Mouse (Mus musculus): ENCODE measurements around the gene Armh3. TPM values are rescaled to one million over a fixed set of nuclear protein-coding genes. Genes with fewer than 3 reads are reported as not detected.

Gene Armh3
- polyA plus RNA-seq, 1 experiment from 2014 or later = 17.8 TPM

- H3K4me1 ChIP-seq (ENCODE audit: insufficient read depth) = peaks cover 36% of the 10 kb centered on the region
Measured at GRCm38 (mm10) chr19:46037925-46038850, 39.9 kb upstream of the Armh3 start.

GRCm38 (mm10) chr19:46037243-46037924 is 39.1 kb upstream of the Armh3 start:
- ATAC-seq (ENCODE audit: insufficient read depth) = no peak
- Histone ChIP-seq H3K4me3 (ENCODE audit: low read depth, low read length) (peak overlapping the region; percentile 85), H3K27me3 (ENCODE audit: insufficient read depth, low read length) (no peaks in the 10 kb centered on the region), H3K9ac (peak overlapping the region; percentile 93), H3K4me1 (ENCODE audit: insufficient read depth) (peaks cover 29% of the 10 kb centered on the region), H3K36me3 (ENCODE audit: insufficient read depth) (peaks cover 46% of the 10 kb centered on the region), H3K4me2 (peak overlapping the region; percentile 89), H3K9me3 (ENCODE audit: low read depth, low read length) (no peaks in the 10 kb centered on the region), H3K27ac (ENCODE audit: low read depth) (peak overlapping the region; percentile 96)
- 9% methylated on average over 6 of the region's 6 CpGs for WGBS
- DNase-seq = peak; percentile 82
- TF ChIP-seq CTCF (IDR thresholded peaks at IDR 0.05; ENCODE audit: low read depth) = no peak

More at GRCm38 (mm10) chr19:46037925-46038850, 39.9 kb upstream of the Armh3 start:
- Histone ChIP-seq H3K4me3 (ENCODE audit: low read depth, low read length) (peak overlapping the region; percentile 85), H3K9ac (peak overlapping the region; percentile 93), H3K27me3 (ENCODE audit: insufficient read depth, low read length) (no peaks in the 10 kb centered on the region), H3K4me2 (peak overlapping the region; percentile 89), H3K36me3 (ENCODE audit: insufficient read depth) (peaks cover 37% of the 10 kb centered on the region), H3K27ac (ENCODE audit: low read depth) (peak overlapping the region; percentile 96), H3K9me3 (ENCODE audit: low read depth, low read length) (no peaks in the 10 kb centered on the region)
- no peak for TF ChIP-seq CTCF (IDR thresholded peaks at IDR 0.05; ENCODE audit: low read depth)
- DNase-seq (no peak), ATAC-seq (ENCODE audit: insufficient read depth) (no peak)
- WGBS = 3% methylated on average over 13 of the region's 13 CpGs

DNA sequence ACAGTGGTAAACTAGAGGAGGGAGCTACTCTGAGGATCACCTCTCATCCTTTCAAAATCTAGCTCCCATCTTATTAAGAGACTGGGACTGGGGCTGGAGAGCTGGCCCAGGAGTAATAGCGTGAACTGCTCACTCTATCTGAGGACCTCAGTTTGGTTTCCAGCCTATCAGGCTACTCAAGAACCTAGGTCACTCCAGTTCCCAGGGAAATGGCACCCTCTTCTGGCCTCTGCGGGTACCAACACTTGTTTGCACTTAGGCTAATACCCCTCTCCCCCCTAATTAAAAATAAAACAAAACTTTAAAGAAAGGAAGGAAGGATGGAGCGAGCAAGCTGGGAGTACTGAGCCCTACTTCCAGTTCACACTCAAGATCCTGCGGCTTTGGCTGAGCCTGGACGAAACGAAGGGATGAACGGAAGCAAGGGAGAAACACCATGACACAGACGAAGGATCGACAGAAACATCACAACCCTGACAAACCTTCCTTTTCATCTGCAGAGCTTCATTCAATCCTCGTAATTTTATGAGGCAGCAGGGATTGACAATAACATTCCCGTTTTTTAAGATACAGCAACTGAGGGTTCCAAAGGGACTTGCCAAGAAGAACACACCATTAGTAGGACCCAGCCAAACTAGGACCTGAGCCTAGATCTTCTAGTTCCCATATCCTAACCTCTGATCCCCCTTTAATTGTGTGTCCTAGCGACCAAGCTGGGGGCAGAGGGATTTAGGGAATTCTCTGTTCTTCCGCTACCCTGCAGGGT is 38.4 kb upstream of the Armh3 start:
- no peaks in the 10 kb centered on the region for H3K9me3 ChIP-seq (ENCODE audit: low read depth, low read length)
- no peaks in the 10 kb centered on the region for H3K27me3 ChIP-seq (ENCODE audit: insufficient read depth, low read length)
- peaks cover 23% of the 10 kb centered on the region for H3K4me1 ChIP-seq (ENCODE audit: insufficient read depth)
- H3K27ac ChIP-seq (ENCODE audit: low read depth) = peak overlapping the region; percentile 96
- H3K4me3 ChIP-seq (ENCODE audit: low read depth, low read length) = peak overlapping the region; percentile 85
- DNase-seq (peak; percentile 52), ATAC-seq (ENCODE audit: insufficient read depth) (no peak)
- H3K9ac ChIP-seq = peak overlapping the region; percentile 93
- H3K4me2 ChIP-seq = peak overlapping the region; percentile 89
- TF ChIP-seq CTCF (IDR thresholded peaks at IDR 0.05; ENCODE audit: low read depth) = peak; percentile 42; the same call in 1 of the 2 replicates
- H3K36me3 ChIP-seq (ENCODE audit: insufficient read depth) = peaks cover 53% of the 10 kb centered on the region
- WGBS = 59% methylated on average over 13 of the region's 13 CpGs

GRCm38 (mm10) chr19:46035971-46036370 is 37.7 kb upstream of the Armh3 start:
- ATAC-seq (ENCODE audit: insufficient read depth) = no peak
- TF ChIP-seq CTCF (IDR thresholded peaks at IDR 0.05; ENCODE audit: low read depth) = no peak

DNA sequence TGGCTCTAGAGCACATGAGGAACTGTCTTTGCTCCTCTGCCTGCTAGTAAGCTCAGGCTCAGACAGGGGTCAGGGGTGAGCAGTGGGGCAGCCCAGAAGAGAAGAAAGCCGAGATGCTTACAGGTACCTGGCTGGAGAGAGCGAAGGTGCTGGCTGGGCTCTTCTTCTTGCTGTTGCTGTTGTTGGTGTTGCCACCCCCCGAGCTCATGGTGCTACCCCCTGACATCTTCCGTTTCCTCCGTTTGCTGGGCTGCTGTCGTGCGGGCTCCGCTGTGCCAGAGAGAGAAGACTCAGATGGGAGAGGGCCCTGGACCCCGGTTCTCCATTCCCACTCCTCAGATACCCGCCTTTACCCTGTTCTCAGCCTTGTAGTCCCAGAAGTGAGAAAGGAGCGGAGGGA is 35.6 kb upstream of the Armh3 start:
- 93% methylated on average over 11 of the region's 11 CpGs for WGBS

More at GRCm38 (mm10) chr19:46035971-46036370, 37.7 kb upstream of the Armh3 start:
- H3K27ac ChIP-seq (ENCODE audit: low read depth) = no peak overlapping the region
- no peak for DNase-seq
- peaks cover 60% of the 10 kb centered on the region for H3K36me3 ChIP-seq (ENCODE audit: insufficient read depth)
- H3K27me3 ChIP-seq (ENCODE audit: insufficient read depth, low read length) = no peaks in the 10 kb centered on the region
- no peak overlapping the region for H3K9ac ChIP-seq
- no peaks in the 10 kb centered on the region for H3K9me3 ChIP-seq (ENCODE audit: low read depth, low read length)
- 82% methylated on average over 13 of the region's 13 CpGs for WGBS
- no peak overlapping the region for H3K4me3 ChIP-seq (ENCODE audit: low read depth, low read length)
- H3K4me2 ChIP-seq = no peak overlapping the region
- peaks cover 16% of the 10 kb centered on the region for H3K4me1 ChIP-seq (ENCODE audit: insufficient read depth)

GRCm38 (mm10) chr19:46032731-46033510 is 34.6 kb upstream of the Armh3 start:
- Histone ChIP-seq H3K27me3 (ENCODE audit: insufficient read depth, low read length) (no peaks in the 10 kb centered on the region), H3K9me3 (ENCODE audit: low read depth, low read length) (peaks cover 6% of the 10 kb centered on the region; the same call in 1 of the 2 replicates), H3K27ac (ENCODE audit: low read depth) (no peak overlapping the region), H3K4me1 (ENCODE audit: insufficient read depth) (peaks cover 6% of the 10 kb centered on the region; the same call in 1 of the 2 replicates), H3K9ac (no peak overlapping the region), H3K4me2 (no peak overlapping the region), H3K36me3 (ENCODE audit: insufficient read depth) (peaks cover 71% of the 10 kb centered on the region), H3K4me3 (ENCODE audit: low read depth, low read length) (no peak overlapping the region)
- 88% methylated on average over 26 of the region's 26 CpGs for WGBS
- ATAC-seq (ENCODE audit: insufficient read depth) = no peak
- no peak for TF ChIP-seq CTCF (IDR thresholded peaks at IDR 0.05; ENCODE audit: low read depth)
- DNase-seq = no peak

More for the DNA sequence above, 35.6 kb upstream of the Armh3 start:
- peaks cover 6% of the 10 kb centered on the region; the same call in 1 of the 2 replicates for H3K9me3 ChIP-seq (ENCODE audit: low read depth, low read length)
- ATAC-seq (ENCODE audit: insufficient read depth) = no peak
- no peak for TF ChIP-seq CTCF (IDR thresholded peaks at IDR 0.05; ENCODE audit: low read depth)
- H3K4me3 ChIP-seq (ENCODE audit: low read depth, low read length) = no peak overlapping the region
- H3K9ac ChIP-seq = no peak overlapping the region
- H3K27me3 ChIP-seq (ENCODE audit: insufficient read depth, low read length) = no peaks in the 10 kb centered on the region
- DNase-seq = no peak
- H3K36me3 ChIP-seq (ENCODE audit: insufficient read depth) = peaks cover 71% of the 10 kb centered on the region
- H3K4me1 ChIP-seq (ENCODE audit: insufficient read depth) = peaks cover 6% of the 10 kb centered on the region; the same call in 1 of the 2 replicates
- no peak overlapping the region for H3K27ac ChIP-seq (ENCODE audit: low read depth)
- H3K4me2 ChIP-seq = no peak overlapping the region

All from lung, embryonic 14.5 days (tissue).